Mouse (Mus musculus): ENCODE measurements around the gene Pnpo. TPM values are rescaled to one million over a fixed set of nuclear protein-coding genes. Genes with fewer than 3 reads are reported as not detected.

Gene Pnpo
- polyA plus RNA-seq, 1 experiment from 2014 or later, result 28.2 TPM

DNA sequence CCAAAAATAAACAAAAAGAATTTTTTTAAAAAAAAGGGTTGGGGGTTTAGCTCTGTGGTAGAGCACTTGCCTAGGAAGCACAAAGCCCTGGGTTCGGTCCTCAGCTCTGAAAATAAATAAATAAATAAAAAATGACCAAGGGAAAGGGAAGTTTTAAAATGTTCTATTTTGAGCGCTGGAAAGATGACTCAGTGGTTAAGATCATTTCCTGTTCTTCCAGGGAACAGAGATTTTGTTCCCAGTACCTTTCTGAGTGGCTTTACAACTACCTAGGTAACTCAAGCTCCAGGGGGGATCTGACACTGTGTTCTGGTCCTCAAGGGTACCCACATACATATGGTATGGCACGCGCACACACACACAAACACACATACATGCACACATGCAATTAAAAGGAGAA, 47.9 kb downstream of the Pnpo start:
- no peak for ATAC-seq (ENCODE audit: insufficient number of reproducible peaks, low FRiP score, low TSS enrichment, low read depth)
- peaks cover 5% of the 10 kb centered on the region; the same call in 1 of the 2 replicates for H3K4me1 ChIP-seq
- WGBS, result 79% methylated on average over 4 of the region's 4 CpGs
- H3K4me3 ChIP-seq (replicated peaks), result no peak overlapping the region
- H3K9me3 ChIP-seq (replicated peaks), result no peaks in the 10 kb centered on the region
- H3K27me3 ChIP-seq, result no peaks in the 10 kb centered on the region
- H3K9ac ChIP-seq, result no peak overlapping the region
- H3K27ac ChIP-seq (replicated peaks), result no peak overlapping the region
- no peaks in the 10 kb centered on the region for H3K36me3 ChIP-seq
- no peak overlapping the region for H3K4me2 ChIP-seq (replicated peaks)

DNA sequence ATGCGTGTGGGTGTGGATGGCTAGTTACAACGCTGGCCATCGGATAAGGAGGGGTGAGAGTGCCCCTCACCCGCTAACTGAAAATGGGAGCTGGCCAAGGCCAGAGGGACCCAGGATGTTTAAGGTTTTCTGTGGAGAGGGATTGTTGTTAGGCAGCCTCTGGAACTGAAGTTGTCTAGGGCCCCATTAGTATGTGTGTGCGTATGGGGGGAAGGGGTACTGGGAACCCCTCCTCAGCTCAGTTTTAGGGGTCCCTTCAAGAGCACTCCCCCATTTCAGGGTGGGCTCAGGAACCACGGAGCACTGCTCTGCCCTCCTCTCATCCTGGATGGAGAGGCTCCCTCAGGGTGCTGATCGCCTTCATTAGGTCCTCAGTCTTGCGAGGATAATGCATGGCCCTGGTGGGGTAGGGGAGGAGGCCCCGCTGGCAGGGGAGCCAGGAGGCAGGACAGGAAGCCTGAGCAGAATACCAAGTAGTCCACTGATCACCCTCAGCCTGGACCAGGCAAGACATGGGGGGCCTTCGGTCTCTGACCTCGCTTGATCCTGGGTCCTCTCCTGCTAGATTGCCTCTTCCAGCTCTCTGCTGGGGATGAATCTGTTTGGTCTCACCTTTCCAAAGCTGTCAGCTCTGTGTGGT, 50.5 kb downstream of the Pnpo start:
- no peak overlapping the region for H3K4me2 ChIP-seq (replicated peaks)
- no peak overlapping the region for H3K4me3 ChIP-seq (replicated peaks)
- no peak overlapping the region for H3K9ac ChIP-seq
- no peaks in the 10 kb centered on the region for H3K36me3 ChIP-seq
- no peaks in the 10 kb centered on the region for H3K9me3 ChIP-seq (replicated peaks)
- WGBS, result 66% methylated on average over 11 of the region's 11 CpGs
- ATAC-seq (ENCODE audit: insufficient number of reproducible peaks, low FRiP score, low TSS enrichment, low read depth), result no peak
- no peak overlapping the region for H3K27ac ChIP-seq (replicated peaks)
- H3K27me3 ChIP-seq, result no peaks in the 10 kb centered on the region
- H3K4me1 ChIP-seq, result no peaks in the 10 kb centered on the region

- Histone ChIP-seq H3K4me1 (no peaks in the 10 kb centered on the region), H3K27me3 (no peaks in the 10 kb centered on the region), H3K4me3 (replicated peaks) (no peak overlapping the region), H3K4me2 (replicated peaks) (no peak overlapping the region), H3K27ac (replicated peaks) (no peak overlapping the region), H3K9ac (no peak overlapping the region), H3K9me3 (replicated peaks) (no peaks in the 10 kb centered on the region), H3K36me3 (no peaks in the 10 kb centered on the region)
- no peak for ATAC-seq (ENCODE audit: insufficient number of reproducible peaks, low FRiP score, low TSS enrichment, low read depth)
- WGBS, result 26% methylated on average over 14 of the region's 14 CpGs
These were observed 51.8 kb downstream of the Pnpo start for GRCm38 (mm10) chr11:96891784-96892527.

Other genes with a start within 250 kb of the Pnpo start
- 22.4 and 23.8 TPM in 2 replicates for gene Snx11, start 166.4 kb downstream of the Pnpo start, polyA plus RNA-seq (2015; fragmentation: Nextera tagmentation; extraction: Ambion mirVana)
- 93.4 and 102 TPM in 2 replicates for gene Cbx1, start 154.9 kb downstream of the Pnpo start, polyA plus RNA-seq (2015; fragmentation: Nextera tagmentation; extraction: Ambion mirVana)
- 71.7 and 76.0 TPM in 2 replicates for gene Nfe2l1, start 114.0 kb downstream of the Pnpo start, polyA plus RNA-seq (2015; fragmentation: Nextera tagmentation; extraction: Ambion mirVana)
- 191 and 194 TPM in 2 replicates for gene Copz2, start 94.1 kb downstream of the Pnpo start, polyA plus RNA-seq (2015; fragmentation: Nextera tagmentation; extraction: Ambion mirVana)
- 77.7 and 82.3 TPM in 2 replicates for gene Cdk5rap3, start 27.5 kb downstream of the Pnpo start, polyA plus RNA-seq (2015; fragmentation: Nextera tagmentation; extraction: Ambion mirVana)
- gene Prr15l, start 15.9 kb downstream of the Pnpo start, polyA plus RNA-seq (2015; fragmentation: Nextera tagmentation; extraction: Ambion mirVana), result 5.6 and 6.1 TPM in 2 replicates
- gene Sp2, start 39.0 kb upstream of the Pnpo start, polyA plus RNA-seq (2015; fragmentation: Nextera tagmentation; extraction: Ambion mirVana), result 16.8 and 17.9 TPM in 2 replicates
- 18.5 and 26.7 TPM in 2 replicates for gene Sp6, start 69.4 kb upstream of the Pnpo start, polyA plus RNA-seq (2015; fragmentation: Nextera tagmentation; extraction: Ambion mirVana)
- gene Scrn2, start 86.0 kb upstream of the Pnpo start, polyA plus RNA-seq (2015; fragmentation: Nextera tagmentation; extraction: Ambion mirVana), result 22.5 and 23.9 TPM in 2 replicates
- gene Lrrc46, start 97.4 kb upstream of the Pnpo start, polyA plus RNA-seq (2015; fragmentation: Nextera tagmentation; extraction: Ambion mirVana), result 9.5 and 21.4 TPM in 2 replicates
- gene Mrpl10, start 97.6 kb upstream of the Pnpo start, polyA plus RNA-seq (2015; fragmentation: Nextera tagmentation; extraction: Ambion mirVana), result 77.9 and 80.4 TPM in 2 replicates
- 10.4 and 10.8 TPM in 2 replicates for gene Osbpl7, start 106.6 kb upstream of the Pnpo start, polyA plus RNA-seq (2015; fragmentation: Nextera tagmentation; extraction: Ambion mirVana)
- gene Tbx21, start 171.3 kb upstream of the Pnpo start, polyA plus RNA-seq (2015; fragmentation: Nextera tagmentation; extraction: Ambion mirVana), result 0.07 and 0.15 TPM in 2 replicates
- gene Tbkbp1, start 207.5 kb upstream of the Pnpo start, polyA plus RNA-seq (2015; fragmentation: Nextera tagmentation; extraction: Ambion mirVana), result 8.9 and 9.5 TPM in 2 replicates
- 43.8 and 49.9 TPM in 2 replicates for gene Kpnb1, start 243.9 kb upstream of the Pnpo start, polyA plus RNA-seq (2015; fragmentation: Nextera tagmentation; extraction: Ambion mirVana)